Mouse (Mus musculus) lung, embryonic 16.5 days (tissue): Measurements from ENCODE around the gene Gm11549. TPM values are rescaled to one million over a fixed set of nuclear protein-coding genes. Genes with fewer than 3 reads are reported as not detected.

Experiments used
- ATAC-seq: fragments of 200-750 bp; cut with Nextera tagmentation; 2 replicates; pipeline ENCODE4 v1.8.0; 2017; ENCODE audit warnings: low read depth, mild to moderate bottlenecking, moderate library complexity
- H3K27ac ChIP-seq: fragments of 300-500 bp; sonication (generic); 2 replicates; pipeline ENCODE4 v1.5.1; 2014; ENCODE audit warnings: mild to moderate bottlenecking, control low read depth, low read length
- H3K27me3 ChIP-seq: fragments of 300-500 bp; sonication (generic); 2 replicates; pipeline ENCODE4 v1.6.1; 2014; ENCODE audit warnings: low read depth, low read length, mixed read lengths; ENCODE audit not compliant: control insufficient read depth, insufficient read depth
- H3K36me3 ChIP-seq: fragments of 300-500 bp; sonication (generic); 2 replicates; pipeline ENCODE4 v1.6.1; 2014; ENCODE audit warnings: low read length; ENCODE audit not compliant: control insufficient read depth, insufficient read depth
- H3K4me1 ChIP-seq: fragments of 300-500 bp; sonication (generic); replicated peaks from 2 replicates; pipeline ENCODE4 v1.6.1; 2014; ENCODE audit warnings: low read length, mixed read lengths; ENCODE audit not compliant: control insufficient read depth, insufficient read depth
- H3K4me2 ChIP-seq: fragments of 300-500 bp; sonication (generic); 2 replicates; pipeline ENCODE4 v1.6.1; 2014; ENCODE audit warnings: low read depth, low read length, control low read depth
- H3K4me3 ChIP-seq: fragments of 300-500 bp; sonication (generic); 2 replicates; pipeline ENCODE4 v1.5.1; 2014; ENCODE audit warnings: mild to moderate bottlenecking, low read length, control low read depth
- H3K9ac ChIP-seq: fragments of 300-500 bp; sonication (generic); 2 replicates; pipeline ENCODE4 v1.6.1; 2014; ENCODE audit warnings: low read length, control low read depth
- H3K9me3 ChIP-seq: fragments of 300-500 bp; sonication (generic); 2 replicates; pipeline ENCODE4 v1.6.1; 2016; ENCODE audit warnings: low read length; ENCODE audit not compliant: control insufficient read depth
- WGBS: fragments of 180-500 bp; shearing (Covaris S2); extraction: QIAGEN DNeasy Blood & Tissue Kit; methylation state at CpG from one replicate; pipeline ENCODE4 v1.1.7; 2014; 5-methylcytosine and 5-hydroxymethylcytosine counted together
- polyA plus RNA-seq: library from polyadenylated mRNA; unstranded; fragments of >200 nt; fragmentation: Nextera tagmentation; extraction: Ambion mirVana; gene quantifications from 2 replicates; pipeline ENCODE4 v1.2.1, GENCODE M21; 2015

Gm11549 gene
- polyA plus RNA-seq, 1 experiment from 2014 or later = 0.09 TPM

- Histone ChIP-seq H3K4me1 (peaks cover 3% of the 10 kb centered on the region), H3K9me3 (no peaks in the 10 kb centered on the region), H3K9ac (no peak overlapping the region), H3K27me3 (no peaks in the 10 kb centered on the region), H3K36me3 (no peaks in the 10 kb centered on the region), H3K4me3 (no peak overlapping the region), H3K4me2 (no peak overlapping the region), H3K27ac (no peak overlapping the region)
- WGBS = 79% methylated on average over 8 of the region's 8 CpGs
- ATAC-seq = no peak
These were observed 20.6 kb downstream of the Gm11549 start for GRCm38 (mm10) chr3:36500976-36501375.

GRCm38 (mm10) chr3:36499418-36499817 is 22.2 kb downstream of the Gm11549 start:
- Histone ChIP-seq H3K4me2 (no peak overlapping the region), H3K4me1 (peaks cover 3% of the 10 kb centered on the region), H3K36me3 (no peaks in the 10 kb centered on the region), H3K9ac (no peak overlapping the region), H3K9me3 (no peaks in the 10 kb centered on the region), H3K27ac (no peak overlapping the region), H3K27me3 (no peaks in the 10 kb centered on the region), H3K4me3 (no peak overlapping the region)
- no peak for ATAC-seq
- 86% methylated on average over 7 of the region's 7 CpGs for WGBS

- ATAC-seq = no peak
- Histone ChIP-seq H3K9ac (no peak overlapping the region), H3K36me3 (no peaks in the 10 kb centered on the region), H3K4me1 (peaks cover 3% of the 10 kb centered on the region), H3K4me2 (no peak overlapping the region), H3K27me3 (no peaks in the 10 kb centered on the region), H3K27ac (no peak overlapping the region), H3K4me3 (no peak overlapping the region), H3K9me3 (no peaks in the 10 kb centered on the region)
- 80% methylated on average over 6 of the region's 6 CpGs for WGBS
These were observed 23.4 kb downstream of the Gm11549 start for GRCm38 (mm10) chr3:36498224-36498623.

GRCm38 (mm10) chr3:36496746-36497145 is 24.9 kb downstream of the Gm11549 start:
- H3K4me3 ChIP-seq = no peak overlapping the region
- H3K9ac ChIP-seq = 0 out of 2 replicates have a peak overlapping the region, but pooled peaks have one; percentile 51
- H3K9me3 ChIP-seq = no peaks in the 10 kb centered on the region
- no peak overlapping the region for H3K27ac ChIP-seq
- 14% methylated on average over 14 of the region's 14 CpGs for WGBS
- H3K4me2 ChIP-seq = peak overlapping the region; percentile 34; the same call in 1 of the 2 replicates
- peaks cover 3% of the 10 kb centered on the region for H3K4me1 ChIP-seq
- no peaks in the 10 kb centered on the region for H3K27me3 ChIP-seq
- ATAC-seq = peak; percentile 48; the same call in 1 of the 2 replicates
- no peaks in the 10 kb centered on the region for H3K36me3 ChIP-seq

- ATAC-seq = no peak
- Histone ChIP-seq H3K27me3 (no peaks in the 10 kb centered on the region), H3K4me2 (peak overlapping the region; percentile 34; the same call in 1 of the 2 replicates), H3K9me3 (no peaks in the 10 kb centered on the region), H3K36me3 (no peaks in the 10 kb centered on the region), H3K4me1 (peaks cover 3% of the 10 kb centered on the region), H3K4me3 (no peak overlapping the region), H3K9ac (0 out of 2 replicates have a peak overlapping the region, but pooled peaks have one; percentile 51), H3K27ac (no peak overlapping the region)
- WGBS = 83% methylated on average over 9 of the region's 9 CpGs
These were observed 25.3 kb downstream of the Gm11549 start for GRCm38 (mm10) chr3:36496273-36496672.

- Histone ChIP-seq H3K4me1 (peaks cover 3% of the 10 kb centered on the region), H3K27me3 (no peaks in the 10 kb centered on the region), H3K27ac (no peak overlapping the region), H3K4me3 (peak overlapping the region; percentile 28), H3K4me2 (peak overlapping the region; percentile 26), H3K9me3 (no peaks in the 10 kb centered on the region), H3K9ac (0 out of 2 replicates have a peak overlapping the region, but pooled peaks have one; percentile 23), H3K36me3 (no peaks in the 10 kb centered on the region)
- 7% methylated on average over 6 of the region's 6 CpGs for WGBS
- peak; percentile 81 for ATAC-seq
These were observed 26.2 kb downstream of the Gm11549 start for GRCm38 (mm10) chr3:36495436-36495835.

GRCm38 (mm10) chr3:36494613-36495012 is 27.0 kb downstream of the Gm11549 start:
- no peak for ATAC-seq
- H3K4me1 ChIP-seq = peaks cover 3% of the 10 kb centered on the region
- no peaks in the 10 kb centered on the region for H3K9me3 ChIP-seq
- no peaks in the 10 kb centered on the region for H3K36me3 ChIP-seq
- no peak overlapping the region for H3K9ac ChIP-seq
- no peak overlapping the region for H3K4me2 ChIP-seq
- no peaks in the 10 kb centered on the region for H3K27me3 ChIP-seq
- H3K4me3 ChIP-seq = no peak overlapping the region
- whole genome bisulfite sequencing = 80% methylated on average over 2 of the region's 2 CpGs
- no peak overlapping the region for H3K27ac ChIP-seq

GRCm38 (mm10) chr3:36493641-36494283 is 27.9 kb downstream of the Gm11549 start:
- 28% methylated on average over 6 of the region's 6 CpGs for WGBS
- Histone ChIP-seq H3K9me3 (no peaks in the 10 kb centered on the region), H3K4me2 (no peak overlapping the region), H3K36me3 (no peaks in the 10 kb centered on the region), H3K9ac (no peak overlapping the region), H3K27me3 (no peaks in the 10 kb centered on the region), H3K4me1 (peaks cover 3% of the 10 kb centered on the region), H3K4me3 (no peak overlapping the region), H3K27ac (no peak overlapping the region)
- no peak for ATAC-seq

GRCm38 (mm10) chr3:36492716-36493391 is 28.8 kb downstream of the Gm11549 start:
- Histone ChIP-seq H3K36me3 (no peaks in the 10 kb centered on the region), H3K27ac (no peak overlapping the region), H3K4me1 (peaks cover 3% of the 10 kb centered on the region), H3K27me3 (no peaks in the 10 kb centered on the region), H3K4me3 (no peak overlapping the region), H3K9me3 (no peaks in the 10 kb centered on the region), H3K4me2 (no peak overlapping the region), H3K9ac (no peak overlapping the region)
- no peak for ATAC-seq
- WGBS = 72% methylated on average over 9 of the region's 9 CpGs
